Mouse (Mus musculus): ENCODE results near the gene Plpp3. TPM values are rescaled to one million over a fixed set of nuclear protein-coding genes. Genes with fewer than 3 reads are reported as not detected.
A peak's percentile ranks its signal among the peaks of the same experiment; 100 is the strongest.
"Not testable (repeated sequence)": the region's sequence is repeated elsewhere in the genome, so short reads cannot be mapped to it uniquely, and the experiment has no call there.

The Plpp3 gene
- polyA plus RNA-seq, 1 experiment from 2014 or later, result 75.2 TPM

GRCm38 (mm10) chr4:105263600-105263999 lies 106.5 kb downstream of the Plpp3 start:
- Histone ChIP-seq H3K27me3 (ENCODE audit: low read depth, poor library complexity, severe bottlenecking) (no peaks in the 10 kb centered on the region), H3K4me3 (no peak overlapping the region), H3K4me1 (peaks cover 32% of the 10 kb centered on the region), H3K9me3 (replicated peaks) (no peaks in the 10 kb centered on the region), H3K27ac (no peak overlapping the region), H3K36me3 (no peaks in the 10 kb centered on the region)
- DNase-seq (ENCODE audit: low spot score), result no peak
- WGBS, result 92% methylated on average over 8 of the region's 8 CpGs

DNA sequence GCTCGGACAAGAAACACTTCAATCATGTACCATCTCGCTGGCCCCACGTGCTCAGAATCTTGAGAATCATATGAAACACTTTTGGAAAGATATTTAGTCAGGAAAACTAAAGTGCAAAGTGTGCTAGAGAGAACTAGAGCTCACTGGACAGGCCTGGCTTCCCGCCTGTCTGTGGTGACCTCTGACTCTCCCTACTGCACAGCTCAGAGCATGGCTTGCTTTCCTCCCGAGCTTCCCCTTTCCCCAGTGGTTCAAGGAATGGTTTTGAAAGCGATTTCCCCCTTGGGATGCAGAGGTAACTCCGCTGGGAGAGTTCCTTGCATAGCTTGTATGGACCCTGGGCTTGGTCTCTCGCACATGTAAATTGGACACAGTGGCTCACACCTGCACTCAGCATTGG lies 107.9 kb downstream of the Plpp3 start:
- Histone ChIP-seq H3K27me3 (ENCODE audit: low read depth, poor library complexity, severe bottlenecking) (no peaks in the 10 kb centered on the region), H3K4me3 (no peak overlapping the region), H3K36me3 (no peaks in the 10 kb centered on the region), H3K4me1 (peaks cover 30% of the 10 kb centered on the region), H3K9me3 (replicated peaks) (no peaks in the 10 kb centered on the region), H3K27ac (no peak overlapping the region)
- WGBS, result 87% methylated on average over 8 of the region's 8 CpGs
- DNase-seq (ENCODE audit: low spot score), result no peak

- Histone ChIP-seq H3K4me1 (peaks cover 23% of the 10 kb centered on the region), H3K4me3 (no peak overlapping the region), H3K9me3 (replicated peaks) (no peaks in the 10 kb centered on the region), H3K27me3 (ENCODE audit: low read depth, poor library complexity, severe bottlenecking) (no peaks in the 10 kb centered on the region), H3K36me3 (no peaks in the 10 kb centered on the region), H3K27ac (peak overlapping the region; percentile 37)
- no peak for DNase-seq (ENCODE audit: low spot score)
- 90% methylated on average over 4 of the region's 4 CpGs for WGBS
Observed at GRCm38 (mm10) chr4:105265678-105266077, 108.5 kb downstream of the Plpp3 start.

DNA sequence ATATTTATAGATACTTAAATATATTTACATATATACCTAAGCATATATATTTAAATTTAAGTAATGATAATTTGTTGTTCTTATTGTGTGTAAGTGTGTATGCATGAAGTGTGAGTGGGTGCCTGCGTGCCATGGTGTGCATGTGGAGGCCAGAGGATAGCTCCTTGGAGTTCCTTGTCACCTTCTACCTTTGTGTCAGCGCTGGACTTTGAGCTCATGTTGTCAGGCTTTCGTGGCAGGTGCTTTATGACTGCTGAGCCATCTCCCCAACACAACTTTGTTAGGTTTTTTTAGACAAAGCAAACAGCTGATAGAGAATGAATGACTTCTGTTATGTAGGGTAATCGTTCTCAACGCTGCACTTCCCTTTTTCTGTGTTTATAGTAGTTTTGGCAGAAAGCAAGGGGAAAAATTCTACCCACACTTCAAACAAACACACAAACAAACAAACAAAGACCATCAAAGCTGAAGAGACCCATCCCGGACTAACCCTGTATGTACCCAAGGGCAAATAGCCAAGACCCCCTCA lies 111.1 kb downstream of the Plpp3 start:
- DNase-seq (ENCODE audit: low spot score), result no peak

GRCm38 (mm10) chr4:105269398-105269797 lies 112.3 kb downstream of the Plpp3 start:
- H3K4me3 ChIP-seq; H3K27me3 ChIP-seq (ENCODE audit: low read depth, poor library complexity, severe bottlenecking); H3K4me1 ChIP-seq; H3K36me3 ChIP-seq; DNase-seq (ENCODE audit: low spot score); H3K27ac ChIP-seq; H3K9me3 ChIP-seq (replicated peaks): not testable (repeated sequence)
- 93% methylated on average over 6 of the region's 7 CpGs for WGBS

More for the DNA sequence above, 111.1 kb downstream of the Plpp3 start:
- Histone ChIP-seq H3K4me3 (no peak overlapping the region), H3K36me3 (no peaks in the 10 kb centered on the region), H3K9me3 (replicated peaks) (no peaks in the 10 kb centered on the region), H3K27me3 (ENCODE audit: low read depth, poor library complexity, severe bottlenecking) (no peaks in the 10 kb centered on the region), H3K27ac (no peak overlapping the region), H3K4me1 (peaks cover 7% of the 10 kb centered on the region; the same call in 1 of the 2 replicates)
- 84% methylated on average over 6 of the region's 6 CpGs for WGBS

GRCm38 (mm10) chr4:105271166-105271565 lies 114.0 kb downstream of the Plpp3 start:
- Histone ChIP-seq H3K9me3 (replicated peaks) (no peaks in the 10 kb centered on the region), H3K4me1 (peaks cover 10% of the 10 kb centered on the region), H3K4me3 (no peak overlapping the region), H3K27me3 (ENCODE audit: low read depth, poor library complexity, severe bottlenecking) (no peaks in the 10 kb centered on the region), H3K36me3 (no peaks in the 10 kb centered on the region), H3K27ac (no peak overlapping the region)
- 90% methylated on average over 6 of the region's 6 CpGs for WGBS
- no peak for DNase-seq (ENCODE audit: low spot score)

GRCm38 (mm10) chr4:105273034-105273433 lies 115.9 kb downstream of the Plpp3 start:
- no peaks in the 10 kb centered on the region for H3K9me3 ChIP-seq (replicated peaks)
- 85% methylated on average over 2 of the region's 2 CpGs for WGBS

DNA sequence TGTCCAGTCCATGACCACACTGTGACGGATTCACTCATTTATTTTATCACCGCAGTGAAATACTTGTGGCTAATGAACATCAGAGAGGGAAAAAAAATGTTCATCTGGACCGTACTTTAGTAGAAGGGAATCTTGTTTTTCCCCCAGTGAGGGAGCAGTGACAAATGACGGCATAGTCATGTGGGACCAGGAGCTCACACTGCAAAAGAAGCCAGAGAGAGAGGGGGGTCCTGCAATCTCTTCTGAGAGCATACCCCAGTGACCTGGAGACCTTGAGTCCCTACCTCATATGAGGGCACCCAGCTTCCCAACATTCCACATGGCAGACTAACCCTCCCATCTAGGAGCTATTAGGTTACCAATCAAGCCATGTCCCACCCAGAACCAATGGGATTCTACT lies 116.3 kb downstream of the Plpp3 start:
- Histone ChIP-seq H3K36me3 (no peaks in the 10 kb centered on the region), H3K4me1 (peaks cover 25% of the 10 kb centered on the region), H3K27ac (no peak overlapping the region), H3K27me3 (ENCODE audit: low read depth, poor library complexity, severe bottlenecking) (peaks cover 6% of the 10 kb centered on the region; the same call in 1 of the 2 replicates), H3K9me3 (replicated peaks) (no peaks in the 10 kb centered on the region), H3K4me3 (no peak overlapping the region)
- DNase-seq (ENCODE audit: low spot score), result no peak
- 86% methylated on average over 4 of the region's 4 CpGs for WGBS

More at GRCm38 (mm10) chr4:105273034-105273433, 115.9 kb downstream of the Plpp3 start:
- DNase-seq (ENCODE audit: low spot score), result no peak
- no peaks in the 10 kb centered on the region for H3K36me3 ChIP-seq
- no peak overlapping the region for H3K4me3 ChIP-seq
- peaks cover 4% of the 10 kb centered on the region; the same call in 1 of the 2 replicates for H3K27me3 ChIP-seq (ENCODE audit: low read depth, poor library complexity, severe bottlenecking)
- H3K4me1 ChIP-seq, result peaks cover 22% of the 10 kb centered on the region
- no peak overlapping the region for H3K27ac ChIP-seq

DNA sequence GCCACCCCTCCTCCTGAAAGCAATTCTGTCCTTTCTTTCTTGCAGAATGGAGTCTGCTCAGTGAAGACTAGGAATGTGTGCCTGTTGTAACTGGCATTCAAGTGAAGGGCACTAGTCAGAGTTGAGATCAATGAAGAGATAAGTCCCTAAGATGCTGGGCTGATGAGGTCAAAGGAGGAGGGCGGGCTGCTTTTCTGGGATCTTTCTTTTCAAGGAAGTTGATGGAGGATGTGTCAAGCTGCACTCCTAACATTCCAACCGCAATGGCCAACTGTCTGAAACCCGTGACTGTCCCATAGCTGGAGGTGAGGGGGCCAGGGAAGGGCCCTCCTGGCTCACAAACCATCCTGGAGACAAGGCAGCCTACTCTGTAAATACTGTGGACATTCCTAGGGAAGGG lies 118.5 kb downstream of the Plpp3 start:
- no peak for DNase-seq (ENCODE audit: low spot score)
- Histone ChIP-seq H3K4me3 (no peak overlapping the region), H3K27ac (peak overlapping the region; percentile 6; the same call in 1 of the 2 replicates), H3K27me3 (ENCODE audit: low read depth, poor library complexity, severe bottlenecking) (peaks cover 6% of the 10 kb centered on the region; the same call in 1 of the 2 replicates), H3K4me1 (peaks cover 25% of the 10 kb centered on the region), H3K9me3 (replicated peaks) (no peaks in the 10 kb centered on the region), H3K36me3 (no peaks in the 10 kb centered on the region)
- WGBS, result 18% methylated on average over 3 of the region's 3 CpGs

DNA sequence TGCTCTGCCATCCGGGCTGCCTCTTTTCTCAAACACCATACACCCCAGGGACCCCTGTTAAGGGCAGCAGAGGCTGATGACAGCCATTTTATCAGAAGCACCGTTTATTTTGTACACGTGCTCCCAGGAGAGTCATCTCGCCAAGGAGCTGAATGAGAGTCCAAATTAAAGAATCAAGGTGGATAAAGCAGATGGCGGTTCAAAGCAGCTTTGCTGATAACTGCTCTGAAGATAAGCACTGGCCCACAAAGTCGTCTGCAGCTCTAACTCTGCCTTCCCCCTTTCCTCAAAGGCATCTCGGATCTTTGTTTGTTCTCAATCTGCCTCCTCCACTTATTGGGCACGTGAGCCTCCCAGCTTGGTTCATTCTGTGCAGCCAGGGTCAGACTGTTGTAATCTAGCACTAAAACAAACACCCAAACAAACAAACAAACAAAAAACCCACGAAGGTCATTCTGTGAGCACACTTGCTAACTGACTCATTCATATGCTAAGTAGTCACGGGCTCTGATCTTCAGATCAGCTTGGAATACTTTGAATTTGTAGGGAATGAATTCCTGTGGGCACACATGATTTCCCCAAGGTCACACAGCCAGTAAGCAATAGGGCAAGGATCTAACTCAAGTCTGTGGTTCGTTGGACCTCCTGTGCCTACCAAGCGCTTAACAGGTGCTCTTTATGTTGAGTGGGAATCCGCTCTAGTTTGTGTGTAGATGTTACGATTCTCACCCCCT lies 119.1 kb downstream of the Plpp3 start:
- peaks cover 6% of the 10 kb centered on the region; the same call in 1 of the 2 replicates for H3K27me3 ChIP-seq (ENCODE audit: low read depth, poor library complexity, severe bottlenecking)
- no peak overlapping the region for H3K4me3 ChIP-seq
- 45% methylated on average over 14 of the region's 14 CpGs for WGBS
- DNase-seq (ENCODE audit: low spot score), result no peak
- peaks cover 29% of the 10 kb centered on the region for H3K4me1 ChIP-seq
- peak overlapping the region; percentile 6; the same call in 1 of the 2 replicates for H3K27ac ChIP-seq
- H3K36me3 ChIP-seq, result no peaks in the 10 kb centered on the region
- no peaks in the 10 kb centered on the region for H3K9me3 ChIP-seq (replicated peaks)

DNA sequence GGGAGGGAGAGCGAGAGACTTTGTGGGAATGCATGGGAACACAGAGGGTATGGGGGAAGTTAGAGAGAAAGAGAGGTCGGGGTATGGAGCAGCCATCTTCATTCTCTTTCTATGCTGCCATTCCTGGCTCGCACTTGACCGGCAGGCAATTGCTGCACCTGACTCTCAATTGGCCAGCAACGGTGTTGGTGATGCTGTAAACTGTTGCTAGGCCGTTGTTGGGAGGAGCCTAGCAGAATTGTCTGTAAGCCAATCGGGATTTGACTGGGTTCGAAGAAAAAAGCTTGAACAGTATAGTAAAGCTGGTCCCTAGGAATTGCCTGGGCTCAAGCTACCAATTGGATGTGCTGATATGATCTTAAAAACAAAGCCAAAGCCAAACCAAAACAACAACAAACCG lies 121.0 kb downstream of the Plpp3 start:
- Histone ChIP-seq H3K9me3 (replicated peaks) (no peaks in the 10 kb centered on the region), H3K36me3 (no peaks in the 10 kb centered on the region), H3K4me1 (peaks cover 49% of the 10 kb centered on the region), H3K27me3 (ENCODE audit: low read depth, poor library complexity, severe bottlenecking) (peaks cover 6% of the 10 kb centered on the region; the same call in 1 of the 2 replicates), H3K4me3 (no peak overlapping the region), H3K27ac (no peak overlapping the region)
- DNase-seq (ENCODE audit: low spot score), result no peak
- WGBS, result 63% methylated on average over 9 of the region's 9 CpGs

DNA sequence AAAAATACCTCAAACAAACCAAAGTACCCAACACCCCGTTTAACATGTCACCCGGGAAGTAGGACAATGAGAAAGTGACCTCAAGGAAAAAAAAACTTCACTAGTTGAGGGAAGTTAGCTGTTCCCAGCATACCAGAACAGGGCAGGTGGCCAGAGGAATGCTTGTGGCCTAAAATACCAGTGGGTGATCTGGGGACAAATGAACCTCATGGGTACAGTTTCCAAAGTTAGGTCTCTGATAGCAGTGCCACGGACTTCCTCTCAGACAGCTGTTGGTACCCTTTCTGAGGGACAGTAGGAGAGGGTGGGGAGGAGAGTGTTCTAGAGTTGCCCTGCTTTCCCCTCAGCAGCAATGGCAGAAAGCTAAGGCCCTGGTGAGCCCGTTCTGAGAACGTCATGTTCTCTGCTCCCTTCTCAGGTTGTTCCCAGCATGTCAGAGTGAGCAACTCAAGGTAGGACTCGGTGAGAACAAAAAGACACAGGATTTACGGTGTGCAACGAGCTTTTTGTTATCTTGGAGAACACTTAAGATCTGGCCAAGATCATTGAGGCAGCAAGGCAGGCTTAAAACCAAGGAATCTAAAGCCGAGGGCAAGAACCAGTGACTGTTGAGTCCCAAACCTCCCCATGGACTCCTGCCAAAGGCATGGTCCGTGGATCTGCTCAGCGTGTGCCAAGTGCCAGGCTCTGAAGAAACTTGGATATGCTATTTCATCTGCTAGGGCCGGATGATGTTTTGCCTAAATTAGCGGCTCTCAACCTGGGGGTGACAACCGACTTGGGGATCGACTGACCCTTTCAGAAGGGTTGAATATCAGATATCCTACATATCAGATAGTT lies 121.6 kb downstream of the Plpp3 start:
- H3K27ac ChIP-seq, result peak overlapping the region; percentile 10; the same call in 1 of the 2 replicates
- H3K4me1 ChIP-seq, result peaks cover 50% of the 10 kb centered on the region
- H3K9me3 ChIP-seq (replicated peaks), result no peaks in the 10 kb centered on the region
- no peaks in the 10 kb centered on the region for H3K36me3 ChIP-seq
- H3K27me3 ChIP-seq (ENCODE audit: low read depth, poor library complexity, severe bottlenecking), result peaks cover 6% of the 10 kb centered on the region; the same call in 1 of the 2 replicates
- 87% methylated on average over 15 of the region's 15 CpGs for WGBS
- H3K4me3 ChIP-seq, result no peak overlapping the region
- DNase-seq (ENCODE audit: low spot score), result no peak

GRCm38 (mm10) chr4:105279806-105280205 lies 122.7 kb downstream of the Plpp3 start:
- H3K36me3 ChIP-seq, result no peaks in the 10 kb centered on the region
- 86% methylated on average over 4 of the region's 4 CpGs for WGBS
- no peak overlapping the region for H3K27ac ChIP-seq
- H3K4me1 ChIP-seq, result peaks cover 50% of the 10 kb centered on the region
- DNase-seq (ENCODE audit: low spot score), result no peak
- H3K9me3 ChIP-seq (replicated peaks), result no peaks in the 10 kb centered on the region
- H3K4me3 ChIP-seq, result no peak overlapping the region
- peaks cover 6% of the 10 kb centered on the region; the same call in 1 of the 2 replicates for H3K27me3 ChIP-seq (ENCODE audit: low read depth, poor library complexity, severe bottlenecking)
